Mouse (Mus musculus) NIH3T3 (cell line): ENCODE measurements around the gene 2310007B03Rik.

Source experiments
- DNase-seq: peaks from one replicate; pipeline ENCODE4 v3.0.0-alpha.2; 2012; ENCODE audit warnings: low read depth

2310007B03Rik gene

DNA sequence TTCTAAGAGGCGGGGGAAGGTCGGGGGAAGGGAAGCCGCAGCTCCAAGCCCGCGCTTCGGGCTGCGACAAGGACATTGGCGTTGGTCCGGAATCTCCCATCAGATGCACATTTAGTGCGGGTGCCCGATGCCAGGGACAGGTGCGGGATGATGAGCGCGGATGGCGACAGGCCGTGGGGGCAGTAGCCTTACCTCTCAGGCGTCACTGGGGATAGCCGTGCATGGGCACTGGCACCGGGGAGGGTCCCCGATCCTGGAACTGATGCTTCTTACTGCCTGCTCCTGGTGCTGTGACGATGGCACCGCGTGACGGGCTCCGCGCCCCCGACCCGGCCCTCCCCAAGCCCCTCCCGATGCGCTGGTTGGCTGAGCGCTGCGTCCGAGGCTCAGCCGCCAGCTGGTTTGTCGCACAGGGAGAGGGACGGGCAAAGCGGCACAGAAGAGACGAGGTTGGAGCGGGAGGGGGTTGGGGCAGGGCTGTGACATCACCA lies 59.1 kb downstream of the 2310007B03Rik start, which contains the start of gene Kif1a:
Kif1a (minus strand) TSS at position 381 of the 491 bp plus-strand sequence.
- DNase-seq: no peak
